Mouse (Mus musculus) layer of hippocampus, adult 18-20 months (tissue): ENCODE data around the gene Helq. TPM values are rescaled to one million over a fixed set of nuclear protein-coding genes. Genes with fewer than 3 reads are reported as not detected.

Experiments
- DNase-seq, 2 experiments: peaks; one replicate each; pipeline ENCODE4 v3.0.0; 2022; ENCODE audit warnings: low spot score in 2 of 2
- long read RNA-seq: library from polyadenylated mRNA; stranded (forward); transcript quantifications from one replicate; pipeline ENCODE4 v2.0.0, GENCODE M21; 2021
- total RNA-seq, 2 experiments: library from RNA; stranded (reverse); gene quantifications; 2 replicates each; pipeline ENCODE4 v1.2.3; 2021

Helq gene
- 10 to 100 TPM; 10.6 to 14.6 TPM for total RNA-seq
- long read RNA-seq, partial matches to known transcripts: 0 of 12 reads
- long read RNA-seq, other reads (novel, unspliced or antisense): 8 of 12 reads

DNA sequence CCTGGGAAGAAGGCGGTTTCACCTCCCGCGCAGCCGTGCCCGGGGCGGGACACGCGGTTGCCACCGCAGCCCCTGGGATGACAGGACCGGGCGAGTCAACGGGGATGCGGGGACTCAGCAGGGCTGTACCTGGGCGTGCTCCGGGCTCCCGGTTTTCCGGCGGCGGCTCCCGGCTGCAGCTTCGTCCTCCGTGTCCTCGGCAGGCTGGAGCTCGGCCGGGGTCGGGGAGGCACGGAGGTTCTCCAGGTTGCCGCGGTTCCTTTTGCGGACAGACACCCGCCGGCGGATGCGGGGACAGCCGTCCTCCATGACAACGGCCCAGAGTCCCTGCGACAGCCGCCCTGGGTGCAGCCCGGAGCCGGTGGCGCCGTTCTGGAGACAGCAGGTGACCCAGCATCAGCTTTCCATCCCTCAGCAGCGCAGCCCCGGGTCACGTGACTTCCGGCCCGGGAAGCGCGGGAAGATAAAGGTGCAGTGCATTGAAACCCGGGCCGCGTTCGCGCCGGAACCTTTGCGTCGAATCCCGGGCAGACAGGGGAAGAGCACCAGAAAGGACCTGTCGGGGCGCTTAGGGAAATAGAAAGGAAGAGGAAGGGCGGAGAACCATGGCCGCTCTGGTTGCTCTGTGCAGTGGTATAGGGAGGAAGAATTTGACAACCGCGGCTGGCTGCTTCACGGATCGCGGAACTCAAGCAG, at the start of gene Helq, which contains the start of gene Mrps18c:
Gene Helq, minus strand, starts transcription at position 434 of the 696 bp plus-strand sequence.
Gene Mrps18c, plus strand, starts transcription at position 463 of the 696 bp plus-strand sequence.
- DNase-seq: peak; percentile 91 to 94

DNA sequence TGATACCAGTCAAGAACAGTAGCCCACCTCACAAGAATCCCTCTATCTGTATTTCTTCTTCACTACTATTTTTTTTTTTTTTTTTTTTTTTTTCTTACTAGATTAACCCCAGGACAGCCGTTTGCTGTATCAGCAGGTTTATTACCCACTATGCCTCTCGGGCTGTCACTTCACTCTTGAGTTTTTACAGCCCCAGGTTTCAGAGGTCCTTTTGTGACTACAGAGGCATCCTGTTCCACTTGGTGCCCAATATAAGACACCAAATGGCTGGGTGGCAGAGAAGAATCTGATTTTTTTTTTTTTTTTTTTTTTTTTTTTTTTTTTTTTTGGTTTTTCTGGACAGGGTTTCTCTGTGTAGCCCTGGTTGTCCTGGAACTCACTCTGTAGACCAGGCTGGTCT, 48.7 kb upstream of the Helq start:
- no peak for DNase-seq

DNA sequence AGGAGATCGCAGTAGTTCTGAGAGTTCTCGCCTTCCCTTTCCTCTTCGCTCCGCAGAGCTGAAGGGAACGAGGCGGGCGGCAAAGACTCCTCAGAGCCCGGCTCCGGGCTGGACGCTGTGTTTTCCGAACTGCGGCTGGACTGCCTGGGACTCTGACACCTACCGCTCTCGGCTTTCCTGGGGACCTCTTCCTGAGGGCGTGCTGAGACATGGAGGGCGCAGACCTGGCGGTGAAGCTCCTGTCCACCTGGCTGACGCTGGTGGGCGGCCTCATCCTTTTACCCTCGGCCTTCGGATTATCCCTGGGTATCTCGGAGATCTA, 48.2 kb upstream of the Helq start:
- no peak for DNase-seq

DNA sequence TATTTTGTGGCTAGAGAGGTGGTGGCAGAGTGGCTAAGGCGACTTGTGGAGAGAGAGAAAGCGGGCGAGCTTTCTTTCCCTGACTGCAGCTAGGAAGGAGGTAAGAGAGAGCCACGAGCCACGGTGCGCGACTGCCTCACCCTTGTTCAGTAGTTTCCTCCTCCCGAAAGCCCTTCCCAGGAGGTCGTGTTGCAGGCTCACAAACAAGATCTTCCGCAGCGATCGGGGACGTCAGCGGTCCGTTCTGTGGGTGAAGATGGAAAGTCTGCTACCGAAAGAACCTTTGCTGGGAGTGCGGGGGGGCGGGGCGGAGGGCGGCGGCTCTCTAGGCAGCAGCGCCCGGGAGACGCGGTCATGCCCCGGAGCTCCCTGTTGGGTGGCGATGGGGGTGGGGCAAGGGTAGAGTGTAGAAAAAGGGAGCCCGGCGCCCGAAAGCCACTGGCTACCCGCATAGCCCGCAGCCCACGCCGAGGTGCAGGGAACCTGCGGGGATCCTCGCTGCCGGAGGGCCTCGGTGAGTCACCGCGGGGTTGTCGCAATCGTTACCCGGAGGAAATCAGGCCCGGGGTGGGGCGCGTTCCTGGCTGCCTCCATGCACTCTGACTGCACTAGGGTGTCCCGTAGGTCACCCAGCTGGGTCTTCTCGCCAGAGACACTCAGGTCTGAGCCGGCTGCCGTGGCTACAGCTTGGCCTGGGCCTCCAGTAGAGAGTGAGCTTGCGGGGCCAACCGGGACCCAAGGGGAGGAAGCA, 47.6 kb upstream of the Helq start:
- DNase-seq: peak; percentile 19 to 35

DNA sequence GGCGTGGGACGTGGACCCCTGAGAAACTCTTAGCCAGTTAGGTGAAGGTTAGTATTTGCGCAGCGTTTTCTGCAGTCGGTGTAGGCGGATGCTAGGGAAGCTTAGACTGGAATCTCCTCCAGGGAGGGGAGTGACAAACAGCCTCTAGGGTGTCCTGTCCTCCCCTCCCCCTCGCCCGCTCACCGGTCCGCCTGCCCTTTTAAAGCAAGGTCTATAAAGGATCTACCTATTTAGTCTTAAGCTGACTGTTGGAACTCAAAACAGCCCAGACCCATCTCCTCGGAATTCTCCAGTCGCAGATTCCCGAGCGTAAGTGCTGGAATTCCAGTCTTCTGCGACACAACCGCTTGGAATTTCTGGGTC, 47.1 kb upstream of the Helq start, which contains the start of gene Gpat3:
Gene Gpat3, plus strand, starts transcription at position 229 of the 363 bp plus-strand sequence.
- peak in 1 of 2 experiments; percentile 23 for DNase-seq

DNA sequence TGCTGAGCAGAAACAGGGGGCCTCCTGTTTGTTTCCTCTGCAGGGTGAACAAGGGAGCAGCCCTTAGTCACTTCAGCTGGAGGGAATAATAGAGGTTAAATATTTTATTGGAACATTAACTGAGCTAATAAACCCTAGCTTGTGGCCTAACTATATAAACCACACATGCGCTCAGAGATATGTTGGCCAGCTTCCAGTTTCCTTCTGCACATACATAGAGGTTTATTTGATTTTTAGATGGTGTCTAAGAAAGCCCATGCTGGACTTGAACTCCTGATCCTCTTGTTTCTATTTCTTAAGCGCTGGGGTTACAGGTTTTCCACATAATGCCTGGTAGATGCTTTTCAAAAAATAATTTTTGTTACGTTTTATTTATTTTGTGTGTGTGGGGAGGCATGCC, 46.1 kb upstream of the Helq start:
- DNase-seq: no peak

DNA sequence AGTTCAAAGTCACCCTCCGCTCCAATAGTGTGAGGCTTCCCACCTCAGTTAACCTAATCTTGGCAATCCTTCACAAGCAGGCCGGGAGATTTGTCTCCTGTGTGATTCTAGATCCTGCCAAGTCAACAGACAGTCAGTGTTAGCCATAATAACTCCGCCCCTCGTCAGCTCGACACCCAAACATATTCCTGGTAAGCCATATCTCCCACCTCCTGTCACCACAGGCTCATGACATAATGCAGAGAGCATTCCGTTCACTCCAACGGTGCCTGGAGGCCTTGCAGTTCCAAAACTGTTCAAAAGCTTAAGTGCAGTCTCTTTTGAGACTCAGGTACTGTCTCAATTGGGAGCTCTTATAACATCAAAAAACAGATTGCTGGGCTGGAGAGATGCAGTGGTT, 39.5 kb upstream of the Helq start:
- DNase-seq: no peak

DNA sequence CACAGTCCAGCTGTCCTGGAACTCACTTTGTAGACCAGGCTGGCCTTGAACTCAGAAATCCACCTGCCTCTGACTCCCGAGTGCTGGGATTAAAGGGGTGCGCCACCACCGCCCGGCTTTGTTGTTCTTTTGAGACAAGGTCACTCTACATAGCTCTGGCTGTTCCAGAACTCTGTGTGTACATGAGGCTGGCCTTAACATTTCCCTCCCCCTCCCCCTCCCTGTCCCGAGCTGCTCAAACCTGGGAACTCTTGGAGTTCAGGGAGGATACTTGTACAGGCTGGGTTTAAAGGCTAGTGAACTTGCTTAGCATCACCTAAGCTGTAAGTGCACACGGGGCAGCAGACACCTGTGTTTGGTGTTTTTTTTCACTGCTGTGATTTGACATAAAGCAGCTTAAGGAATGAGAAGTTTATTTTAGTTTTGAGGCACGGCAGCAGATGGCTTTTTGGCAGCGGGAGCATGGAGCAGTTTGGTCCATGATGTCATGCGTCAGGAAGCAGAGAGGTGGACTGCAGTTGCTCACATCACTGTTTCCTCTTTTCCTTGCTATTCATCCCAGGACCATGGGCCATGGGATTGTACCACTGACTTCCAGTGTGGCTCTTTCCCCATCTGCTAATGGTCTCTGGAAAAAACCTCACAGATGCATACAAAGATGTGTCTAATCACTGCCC, 37.6 kb upstream of the Helq start:
- DNase-seq: no peak

DNA sequence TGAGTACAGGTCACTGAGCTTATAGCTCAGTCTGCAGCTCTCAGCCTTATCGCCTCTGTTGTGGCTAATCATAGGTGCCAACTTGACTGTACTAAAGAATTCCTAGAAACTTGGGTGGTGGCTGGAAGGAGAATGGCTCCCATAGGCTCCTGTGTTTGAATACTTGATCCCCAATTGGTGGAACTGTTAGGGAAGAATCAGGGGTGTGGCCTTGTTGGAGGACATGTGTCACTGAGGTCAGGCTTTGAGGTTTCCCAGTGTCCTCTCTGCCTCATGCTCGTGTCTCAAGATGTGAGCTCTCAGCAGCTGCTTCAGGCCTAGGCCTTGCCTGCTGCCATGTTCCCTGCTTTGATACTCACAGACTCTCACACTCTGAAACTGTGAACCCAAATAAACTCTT, 35.4 kb upstream of the Helq start:
- DNase-seq: no peak

DNA sequence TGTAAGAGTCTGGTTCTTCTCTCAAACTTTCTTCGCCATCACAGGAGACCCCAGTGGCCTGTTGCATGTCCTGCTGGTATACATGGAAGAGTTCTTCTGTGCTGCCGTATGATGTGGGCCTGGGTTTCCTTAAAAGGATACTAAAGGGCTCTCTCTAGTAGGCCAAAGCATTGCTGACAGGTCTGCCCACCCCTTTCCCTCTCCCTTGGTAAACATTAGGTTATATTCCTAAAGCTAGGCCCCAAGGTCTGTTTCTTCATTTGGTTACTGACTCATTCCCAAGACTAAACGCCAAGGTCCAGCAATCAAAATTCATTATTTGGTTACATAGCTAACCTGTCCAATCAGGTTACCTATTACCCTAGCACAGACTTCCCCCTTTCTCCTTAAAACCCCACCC, 34.3 kb upstream of the Helq start:
- no peak for DNase-seq

DNA sequence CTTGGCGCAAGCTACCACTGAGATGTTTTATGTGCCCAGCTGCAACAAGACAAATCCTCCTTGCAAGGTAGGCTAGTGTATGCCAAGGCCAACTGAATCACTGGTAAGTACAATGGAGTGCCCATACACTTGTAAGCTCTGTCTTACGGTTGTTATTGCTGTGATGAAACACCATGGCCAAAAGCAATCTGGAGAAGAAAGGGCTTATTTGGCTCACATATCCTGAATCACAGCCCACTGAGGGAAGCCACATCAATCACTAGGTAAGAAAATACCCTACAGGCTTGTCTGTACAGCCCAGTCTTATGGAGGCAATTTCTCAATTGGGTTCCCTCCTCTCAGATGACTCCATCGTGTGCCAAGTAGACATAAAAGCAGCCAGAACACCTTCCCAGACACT, 30.3 kb upstream of the Helq start:
- DNase-seq: no peak

DNA sequence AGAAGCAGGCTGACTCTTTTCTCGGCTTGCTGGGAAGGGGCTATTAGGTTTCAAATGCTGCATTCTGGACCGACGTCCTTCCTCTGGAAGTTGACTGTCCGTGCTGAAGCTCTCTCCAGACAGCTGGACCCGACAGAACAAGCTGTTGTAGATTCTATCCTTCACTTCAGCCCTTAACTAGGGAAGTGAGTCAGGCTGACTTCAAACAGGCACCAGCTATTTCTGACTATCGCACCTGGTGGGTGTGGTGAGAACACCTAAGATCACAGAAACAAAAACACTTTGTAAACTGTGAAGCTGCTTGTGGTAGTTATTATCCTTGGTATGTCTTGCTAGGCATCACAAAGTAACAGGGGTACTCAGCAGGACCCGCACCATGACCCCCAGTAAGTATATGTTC, 28.1 kb upstream of the Helq start:
- no peak for DNase-seq

DNA sequence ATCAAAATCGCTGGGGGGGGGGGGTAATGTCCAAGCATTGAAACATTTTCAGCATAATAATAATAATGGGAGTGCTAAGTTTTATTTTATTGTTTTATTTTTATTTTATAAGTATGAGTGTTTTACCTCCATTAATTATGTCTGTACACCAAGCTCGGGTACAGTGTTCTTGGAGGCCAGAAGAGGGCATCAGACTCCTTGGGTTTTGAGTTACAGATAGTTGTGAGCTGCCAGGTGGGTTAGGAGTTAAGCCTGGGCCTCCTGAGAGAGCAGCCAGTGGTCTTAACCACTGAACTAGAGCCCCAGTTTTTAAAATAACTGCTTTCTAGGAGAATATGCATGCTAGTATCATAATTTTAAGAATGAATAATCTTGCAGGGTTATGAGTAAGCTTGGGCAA, 27.6 kb upstream of the Helq start:
- peak in 1 of 2 experiments; percentile 18 for DNase-seq

DNA sequence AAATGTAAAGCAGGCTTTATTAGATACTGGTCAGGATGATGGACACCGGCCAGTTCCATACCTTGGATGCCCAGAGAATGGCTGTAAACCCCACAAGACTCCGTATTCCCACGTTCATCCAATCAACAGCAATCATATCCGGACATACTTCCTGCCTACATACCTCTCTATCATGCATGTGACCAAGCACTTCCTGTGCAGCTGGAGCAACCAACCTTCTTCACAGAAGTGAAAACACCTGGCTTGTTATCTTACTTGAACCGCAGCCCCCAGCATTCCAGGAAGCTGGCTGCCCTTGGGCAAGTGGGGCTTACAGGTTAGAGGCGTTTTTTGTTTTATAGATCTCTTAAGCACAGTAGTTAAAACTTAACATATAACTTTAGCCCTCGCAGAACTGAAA, 24.4 kb upstream of the Helq start:
- no peak for DNase-seq

DNA sequence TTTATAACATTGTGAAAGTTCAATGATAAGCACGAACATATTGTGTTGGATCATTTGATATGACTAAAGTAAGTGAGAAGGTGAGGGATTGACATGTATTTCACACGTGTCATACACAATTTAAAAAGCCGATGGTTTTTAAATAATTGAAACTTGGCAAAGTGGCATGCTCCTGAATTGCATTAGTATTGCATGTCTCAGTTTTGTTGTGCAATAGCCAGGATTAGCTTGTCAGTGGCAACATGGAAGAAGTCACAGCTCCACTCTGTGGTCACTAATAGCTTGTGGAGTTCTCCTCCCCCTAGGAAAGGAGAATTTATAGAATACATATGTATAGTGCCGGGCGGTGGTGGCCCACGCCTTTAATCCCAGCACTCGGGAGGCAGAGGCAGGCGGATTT, 23.0 kb upstream of the Helq start:
- DNase-seq: no peak

DNA sequence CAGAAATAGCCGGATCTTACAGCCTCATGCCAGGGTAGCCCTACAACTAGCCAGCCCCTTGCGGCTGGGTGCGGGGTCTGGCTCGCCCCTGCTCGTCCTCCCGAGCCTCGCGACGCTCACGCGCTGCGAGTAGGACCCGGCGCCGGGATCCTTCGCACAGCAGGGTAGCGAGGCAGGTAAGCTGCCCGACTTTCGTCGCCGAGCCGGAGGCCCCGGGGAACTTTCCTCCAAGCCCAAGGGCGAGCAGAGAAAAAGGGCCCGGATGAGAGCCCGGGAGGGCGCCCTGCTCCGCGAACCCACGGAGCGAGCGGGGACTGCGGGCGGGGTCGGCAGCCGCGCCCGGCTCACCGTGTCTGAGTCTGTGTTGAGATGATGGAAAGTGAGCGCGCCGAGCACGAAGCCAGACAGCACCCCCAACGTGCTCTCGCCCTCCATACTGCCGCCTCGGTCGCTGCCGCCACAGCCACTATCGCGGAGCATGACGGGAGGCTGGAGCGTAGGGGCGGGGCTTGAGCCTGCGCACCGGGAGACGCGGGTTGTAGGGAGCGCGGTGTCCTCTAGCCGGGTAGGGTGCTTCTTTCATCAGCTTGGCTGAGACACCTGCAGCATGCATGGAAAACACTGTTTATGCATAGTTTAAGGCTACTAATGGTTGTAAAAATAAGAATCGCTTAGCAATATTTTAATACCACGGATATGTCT, 22.2 kb upstream of the Helq start, which contains the start of gene Abraxas1:
Gene Abraxas1, minus strand, starts transcription at position 483 of the 702 bp plus-strand sequence.
- peak; percentile 86 to 89 for DNase-seq

DNA sequence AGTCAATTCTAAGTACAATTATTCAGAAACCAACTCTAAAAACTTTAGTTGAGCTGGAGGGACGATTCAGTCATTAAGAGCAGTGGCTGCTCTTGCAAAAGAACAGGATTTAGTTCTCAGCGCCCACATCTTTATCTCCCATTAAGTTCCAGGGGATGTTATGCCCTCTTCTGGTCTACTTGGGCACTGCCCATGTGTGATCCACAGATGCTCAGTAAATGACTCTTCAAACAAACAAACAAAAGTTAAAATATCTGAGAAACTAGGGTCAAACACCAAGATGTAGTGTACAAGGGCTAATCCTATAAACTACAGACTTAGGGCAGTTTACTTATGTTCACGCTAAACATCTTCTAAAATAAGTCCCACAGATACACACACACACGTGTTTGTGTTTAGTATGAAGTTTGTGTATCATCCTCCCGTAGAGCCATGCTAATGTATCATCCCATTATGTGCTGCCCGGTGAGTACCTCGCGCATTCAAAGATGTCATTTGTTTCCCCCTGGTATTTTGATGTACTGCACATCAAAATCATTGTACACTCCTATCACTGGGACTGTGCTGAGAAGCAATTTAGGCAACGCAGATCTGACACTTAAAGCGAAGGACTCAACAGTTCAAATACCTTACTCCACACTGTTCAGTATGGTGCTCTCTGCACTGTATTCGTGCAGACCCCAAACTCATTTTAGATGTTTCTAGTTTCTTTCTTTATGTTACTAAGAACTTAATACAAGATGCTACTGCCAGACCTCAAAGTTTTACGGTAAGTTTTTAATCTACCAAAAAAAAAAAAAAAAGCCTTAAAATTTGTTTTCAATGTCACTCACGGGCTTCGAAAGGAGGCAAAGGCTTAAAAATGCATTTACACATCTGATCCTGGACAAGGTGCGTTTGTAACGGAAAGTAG, 21.4 kb upstream of the Helq start:
- no peak for DNase-seq

DNA sequence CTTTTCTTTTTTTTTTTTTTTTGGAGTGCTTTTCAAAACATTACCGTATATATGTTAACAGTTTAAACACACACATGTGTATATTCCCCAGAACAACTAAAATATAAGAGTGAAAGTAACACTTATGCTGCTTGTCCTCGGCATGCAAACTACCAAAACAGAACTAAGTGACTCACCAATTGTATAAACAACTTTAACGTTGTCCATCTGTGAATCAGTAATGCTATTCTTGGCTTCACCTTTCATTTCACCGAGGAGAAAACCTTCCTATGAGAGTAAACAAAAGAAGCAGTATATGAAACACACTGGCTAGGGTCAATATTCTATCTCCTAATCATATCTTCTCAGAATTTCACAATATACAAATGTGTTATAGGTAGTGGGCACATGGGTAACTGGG, 19.9 kb upstream of the Helq start:
- DNase-seq: no peak

DNA sequence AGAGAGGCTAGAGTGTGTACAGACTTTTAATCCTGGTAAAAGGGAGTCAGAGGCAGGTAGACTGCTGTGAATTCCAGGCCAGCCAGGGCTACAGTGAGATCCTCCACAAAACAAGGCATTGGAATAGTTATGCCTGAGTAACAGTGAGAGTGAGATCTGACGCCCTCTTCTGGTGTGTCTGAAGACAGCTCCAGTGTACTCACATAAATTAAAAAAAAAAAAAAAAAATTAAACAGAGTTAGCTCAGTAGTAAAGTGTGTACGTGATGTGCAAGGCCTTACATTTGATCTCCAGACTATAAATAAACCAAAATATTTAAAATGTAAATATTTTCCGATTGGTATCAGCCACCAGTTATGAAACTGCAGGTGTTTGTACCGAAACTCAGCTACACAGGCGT, 4.3 kb downstream of the Helq start:
- DNase-seq: no peak

DNA sequence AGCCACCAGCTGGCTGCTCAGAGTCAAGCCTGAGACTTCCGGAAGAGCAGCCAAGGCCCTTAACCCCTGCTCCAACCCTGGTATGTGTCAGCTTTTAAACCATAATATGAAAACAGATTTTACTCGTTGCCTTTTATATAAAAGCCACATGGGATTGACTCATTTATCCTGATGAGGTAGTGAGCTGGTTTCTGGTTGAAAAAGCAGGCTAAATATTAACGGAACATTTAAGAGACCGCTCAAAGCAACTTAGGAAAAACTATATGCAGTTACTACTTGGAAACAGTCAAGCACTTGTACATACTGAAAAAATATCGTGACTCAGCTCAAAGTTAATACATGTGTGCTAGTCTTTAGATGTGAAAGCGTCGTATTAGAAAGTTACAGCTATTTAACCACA, 6.1 kb downstream of the Helq start:
- DNase-seq: no peak
